Mouse (Mus musculus) cortical plate, adult 2 months (tissue): ENCODE measurements around the gene Cacnb3. TPM values are rescaled to one million over a fixed set of nuclear protein-coding genes. Genes with fewer than 3 reads are reported as not detected.
A peak's percentile ranks its signal among the peaks of the same experiment; 100 is the strongest.

Experiments used
- H3K27ac ChIP-seq: fragments of 200-500 bp; 2 replicates; pipeline ENCODE4 v1.5.1; 2012; ENCODE audit warnings: low read length, control low read depth, inconsistent platforms; ENCODE audit not compliant: insufficient read depth
- H3K4me1 ChIP-seq: fragments of 200-500 bp; 2 replicates; pipeline ENCODE4 v1.6.1; 2011; ENCODE audit warnings: low read length; ENCODE audit not compliant: control insufficient read depth, insufficient read depth
- H3K4me3 ChIP-seq: fragments of 200-500 bp; 2 replicates; pipeline ENCODE4 v1.5.1; 2011; ENCODE audit warnings: mild to moderate bottlenecking, low read length, control low read depth; ENCODE audit not compliant: insufficient read depth
- CTCF ChIP-seq: fragments of 200-500 bp; IDR thresholded peaks from 2 replicates; pipeline ENCODE4 v1.5.1; 2011; ENCODE audit warnings: mild to moderate bottlenecking, control low read depth, low read length; ENCODE audit not compliant: insufficient read depth; ENCODE audit errors: extremely low read depth
- POLR2A ChIP-seq: fragments of 200-500 bp; IDR thresholded peaks from 2 replicates; pipeline ENCODE4 v1.6.1; 2011; ENCODE audit warnings: mild to moderate bottlenecking, low read length, control low read depth; ENCODE audit not compliant: insufficient read depth; ENCODE audit errors: extremely low read depth
- polyA plus RNA-seq: library from polyadenylated mRNA; depleted of rRNA; stranded (reverse); fragments of >200 nt; gene quantifications from 2 replicates; pipeline ENCODE4 v1.2.3, GENCODE M21; 2012; rRNA removed

The Cacnb3 gene
- polyA plus RNA-seq, 1 experiment = 339 TPM

- no peak for TF ChIP-seq CTCF
- TF ChIP-seq POLR2A = no peak
- Histone ChIP-seq H3K4me3 (no peak overlapping the region), H3K4me1 (peaks cover 4% of the 10 kb centered on the region), H3K27ac (peak overlapping the region; percentile 39; the same call in 1 of the 2 replicates)
Measured at GRCm38 (mm10) chr15:98692171-98692715, 61.6 kb downstream of the Cacnb3 start.

Other genes with a start within 250 kb of the Cacnb3 start
- 0.21 and 0.26 TPM in 2 replicates for gene Olfr283, start 249.9 kb upstream of the Cacnb3 start, polyA plus RNA-seq
- not detected in 2 replicates for gene Olfr282, start 199.6 kb upstream of the Cacnb3 start, polyA plus RNA-seq
- gene Olfr281, start 178.3 kb upstream of the Cacnb3 start, polyA plus RNA-seq = not detected in 2 replicates
- gene OR5BS1P, start 160.9 kb upstream of the Cacnb3 start, polyA plus RNA-seq = not detected in 2 replicates
- gene Lalba, start 148.1 kb upstream of the Cacnb3 start, polyA plus RNA-seq = not detected in 2 replicates
- 0.04 and 0.19 TPM in 2 replicates for gene Olfr279, start 138.4 kb upstream of the Cacnb3 start, polyA plus RNA-seq
- 52.9 and 55.7 TPM in 2 replicates for gene Kansl2, start 96.6 kb upstream of the Cacnb3 start, polyA plus RNA-seq
- 17.4 and 17.9 TPM in 2 replicates for gene Ccnt1, start 59.9 kb upstream of the Cacnb3 start, polyA plus RNA-seq
- not detected in 2 replicates for gene 4930415O20Rik, start 59.8 kb upstream of the Cacnb3 start, polyA plus RNA-seq
- 38.2 and 44.3 TPM in 2 replicates for gene Adcy6, start 20.8 kb upstream of the Cacnb3 start, polyA plus RNA-seq
- gene Ddx23, start 32.1 kb downstream of the Cacnb3 start, polyA plus RNA-seq = 53.4 and 60.5 TPM in 2 replicates
- 34.5 and 37.4 TPM in 2 replicates for gene Rnd1, start 46.6 kb downstream of the Cacnb3 start, polyA plus RNA-seq
- gene Ccdc65, start 77.4 kb downstream of the Cacnb3 start, polyA plus RNA-seq = 9.3 and 10.6 TPM in 2 replicates
- gene Fkbp11, start 97.4 kb downstream of the Cacnb3 start, polyA plus RNA-seq = 2.1 TPM in 2 replicates
- 701 and 730 TPM in 2 replicates for gene Arf3, start 132.4 kb downstream of the Cacnb3 start, polyA plus RNA-seq
- gene Wnt10b, start 147.3 kb downstream of the Cacnb3 start, polyA plus RNA-seq = 2.6 and 3.1 TPM in 2 replicates
- gene Wnt1, start 159.0 kb downstream of the Cacnb3 start, polyA plus RNA-seq = 0.15 and 0.17 TPM in 2 replicates
- gene Ddn, start 178.7 kb downstream of the Cacnb3 start, polyA plus RNA-seq = 723 and 876 TPM in 2 replicates
- 71.3 and 75.7 TPM in 2 replicates for gene Prkag1, start 200.7 kb downstream of the Cacnb3 start, polyA plus RNA-seq
- gene Kmt2d, start 240.4 kb downstream of the Cacnb3 start, polyA plus RNA-seq = 33.0 and 37.9 TPM in 2 replicates